Mouse (Mus musculus) kidney, embryonic 16.5 days (tissue): ENCODE data around the gene Dhrs3. TPM values are rescaled to one million over a fixed set of nuclear protein-coding genes. Genes with fewer than 3 reads are reported as not detected.
A peak's percentile ranks its signal among the peaks of the same experiment; 100 is the strongest.

Source experiments
- ATAC-seq: fragments of 200-750 bp; cut with Nextera tagmentation; 2 replicates; pipeline ENCODE4 v1.8.0; 2017; ENCODE audit warnings: moderate TSS enrichment; ENCODE audit not compliant: low FRiP score, low TSS enrichment
- H3K27ac ChIP-seq: fragments of 300-500 bp; sonication (generic); 2 replicates; pipeline ENCODE4 v1.5.1; 2014; ENCODE audit warnings: low read length
- H3K27me3 ChIP-seq: fragments of 300-500 bp; sonication (generic); 2 replicates; pipeline ENCODE4 v1.6.1; 2014; ENCODE audit warnings: low read length, control low read depth, mixed read lengths; ENCODE audit not compliant: insufficient read depth
- H3K36me3 ChIP-seq: fragments of 300-500 bp; sonication (generic); 2 replicates; pipeline ENCODE4 v1.6.1; 2014; ENCODE audit warnings: low read length, control low read depth, mixed read lengths; ENCODE audit not compliant: insufficient read depth
- H3K4me1 ChIP-seq: fragments of 300-500 bp; sonication (generic); 2 replicates; pipeline ENCODE4 v1.6.1; 2014; ENCODE audit warnings: low read length, control low read depth, mixed read lengths; ENCODE audit not compliant: insufficient read depth
- H3K4me2 ChIP-seq: fragments of 300-500 bp; sonication (generic); replicated peaks from 2 replicates; pipeline ENCODE4 v1.6.1; 2014; ENCODE audit warnings: low read depth, low read length
- H3K4me3 ChIP-seq: fragments of 300-500 bp; sonication (generic); 2 replicates; pipeline ENCODE4 v1.5.1; 2014; ENCODE audit warnings: mild to moderate bottlenecking, low read length
- H3K9ac ChIP-seq: fragments of 300-500 bp; sonication (generic); replicated peaks from 2 replicates; pipeline ENCODE4 v1.6.1; 2014; ENCODE audit warnings: low read length
- H3K9me3 ChIP-seq: fragments of 300-500 bp; sonication (generic); 2 replicates; pipeline ENCODE4 v1.6.1; 2016; ENCODE audit warnings: low read length, control low read depth
- WGBS: fragments of 180-500 bp; shearing (Covaris S2); extraction: QIAGEN DNeasy Blood & Tissue Kit; methylation state at CpG from one replicate; pipeline ENCODE4 v1.1.7; 2014; 5-methylcytosine and 5-hydroxymethylcytosine counted together
- polyA plus RNA-seq: library from polyadenylated mRNA; unstranded; fragments of >200 nt; fragmentation: Nextera tagmentation; extraction: Ambion mirVana; gene quantifications from 2 replicates; pipeline ENCODE4 v1.2.1, GENCODE M21; 2015

Dhrs3 gene
- polyA plus RNA-seq, 1 experiment from 2014 or later: 217 TPM

DNA sequence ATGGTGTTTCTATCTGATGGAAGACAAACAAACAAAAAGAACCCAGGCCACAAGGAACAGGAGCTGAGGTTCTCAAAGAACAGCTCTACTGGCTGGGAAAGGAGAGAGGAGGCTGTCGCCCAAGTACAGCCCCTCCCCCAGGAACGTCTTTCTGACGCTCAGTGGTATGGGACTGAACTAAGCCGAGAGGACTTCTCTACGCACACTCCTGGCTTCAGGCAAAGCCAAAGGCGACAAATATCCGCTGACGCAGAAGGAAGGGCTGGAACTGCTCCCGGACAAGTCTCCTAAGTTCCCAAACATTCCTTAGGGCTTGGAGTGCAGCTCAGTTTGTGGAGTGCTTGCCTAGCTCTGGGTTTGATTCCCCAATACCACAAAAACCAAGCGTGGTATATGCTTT, 37.7 kb downstream of the Dhrs3 start:
- Histone ChIP-seq H3K27me3 (no peaks in the 10 kb centered on the region), H3K9ac (peak overlapping the region; percentile 38), H3K4me2 (peak overlapping the region; percentile 8; the same call in 1 of the 2 replicates), H3K4me3 (no peak overlapping the region), H3K36me3 (peaks cover 24% of the 10 kb centered on the region), H3K27ac (peak overlapping the region; percentile 96), H3K4me1 (peaks cover 26% of the 10 kb centered on the region), H3K9me3 (no peaks in the 10 kb centered on the region)
- peak; percentile 88 for ATAC-seq
- 12% methylated on average over 10 of the region's 10 CpGs for WGBS

DNA sequence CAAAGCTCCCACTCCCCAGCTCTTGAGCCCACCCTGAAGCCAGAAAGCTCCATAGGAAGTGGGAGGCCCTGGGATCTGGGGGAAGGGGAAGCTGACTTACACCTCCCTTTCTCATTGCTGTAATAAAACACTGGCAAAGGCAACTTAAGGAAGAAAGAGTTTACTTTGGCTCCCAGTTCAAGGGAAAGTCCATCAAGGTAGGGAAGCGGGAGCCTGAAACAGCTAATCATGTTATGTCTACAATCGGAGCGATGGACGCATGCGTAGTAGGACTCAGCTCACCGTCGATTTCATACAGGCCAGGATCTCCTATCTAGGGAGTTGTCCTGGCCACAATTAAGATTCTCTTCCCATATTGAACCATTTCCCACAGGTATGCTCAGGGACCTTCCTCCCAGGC, 38.5 kb downstream of the Dhrs3 start:
- H3K9ac ChIP-seq: no peak overlapping the region
- peak overlapping the region; percentile 96 for H3K27ac ChIP-seq
- peaks cover 19% of the 10 kb centered on the region for H3K36me3 ChIP-seq
- 0 out of 2 replicates have a peak, but pooled peaks have one; percentile 16 for ATAC-seq
- H3K4me1 ChIP-seq: peaks cover 26% of the 10 kb centered on the region
- no peaks in the 10 kb centered on the region for H3K9me3 ChIP-seq
- H3K4me3 ChIP-seq: no peak overlapping the region
- H3K4me2 ChIP-seq: 0 out of 2 replicates have a peak overlapping the region, but pooled peaks have one; percentile 8
- H3K27me3 ChIP-seq: no peaks in the 10 kb centered on the region
- 63% methylated on average over 7 of the region's 7 CpGs for WGBS

DNA sequence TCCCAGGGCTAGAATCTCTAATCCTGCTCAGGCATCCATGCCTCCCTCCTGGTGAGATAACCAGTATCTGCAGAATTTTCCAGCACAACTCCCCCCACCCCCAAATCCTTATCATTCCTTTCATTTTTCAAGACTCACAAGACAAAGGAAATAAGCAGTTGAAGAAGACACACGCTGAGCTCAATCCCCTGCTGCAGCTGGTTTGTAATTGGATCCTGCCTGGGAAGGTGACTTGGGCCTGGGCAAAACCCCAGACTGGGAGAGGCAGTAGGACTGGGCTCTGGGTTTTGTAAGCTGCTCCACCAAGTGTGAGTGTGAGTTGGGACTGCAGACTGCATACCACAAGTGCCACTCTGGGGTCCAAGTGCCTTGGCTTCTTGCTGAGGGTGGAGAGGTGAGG, 41.9 kb downstream of the Dhrs3 start:
- ATAC-seq: no peak
- Histone ChIP-seq H3K4me2 (no peak overlapping the region), H3K4me1 (peaks cover 18% of the 10 kb centered on the region), H3K4me3 (no peak overlapping the region), H3K9me3 (no peaks in the 10 kb centered on the region), H3K36me3 (no peaks in the 10 kb centered on the region), H3K27me3 (no peaks in the 10 kb centered on the region), H3K9ac (no peak overlapping the region), H3K27ac (no peak overlapping the region)
- 5% methylated on average over 1 of the region's 1 CpGs for WGBS

DNA sequence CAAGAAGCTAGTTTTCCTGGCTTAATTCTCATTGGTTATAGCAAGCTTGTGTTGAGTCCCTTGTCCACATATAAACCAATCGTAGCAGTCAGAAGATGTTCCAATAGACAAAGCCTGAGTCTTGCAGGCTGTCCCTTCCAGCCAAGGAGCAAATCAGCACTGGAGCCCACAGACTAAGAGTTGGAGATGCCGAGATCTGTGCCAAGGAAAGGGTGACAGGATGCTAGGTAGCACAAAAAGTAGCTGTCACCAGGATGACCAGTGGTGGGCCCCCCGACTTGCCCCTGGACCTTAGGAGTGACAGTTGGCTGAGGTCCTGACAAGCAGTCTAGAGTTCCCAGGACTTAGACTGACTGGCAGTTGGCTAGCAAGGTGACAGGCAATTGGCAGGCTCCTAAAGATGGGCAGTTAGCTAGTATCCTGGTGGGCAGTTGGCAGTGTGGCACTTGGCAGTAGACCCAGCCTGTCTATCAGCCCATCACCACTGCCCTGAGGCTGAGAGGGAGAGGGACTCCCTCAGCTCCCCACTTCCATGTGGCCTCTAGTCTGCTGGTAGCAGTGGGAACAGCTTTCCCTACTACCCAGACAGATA, 44.0 kb downstream of the Dhrs3 start:
- ATAC-seq: no peak
- H3K4me3 ChIP-seq: no peak overlapping the region

GRCm38 (mm10) chr4:144939847-144940411, 47.3 kb downstream of the Dhrs3 start:
- WGBS: 36% methylated on average over 4 of the region's 4 CpGs

More for the DNA sequence above, 44.0 kb downstream of the Dhrs3 start:
- no peak overlapping the region for H3K4me2 ChIP-seq
- H3K4me1 ChIP-seq: peaks cover 21% of the 10 kb centered on the region
- no peaks in the 10 kb centered on the region for H3K9me3 ChIP-seq
- no peaks in the 10 kb centered on the region for H3K36me3 ChIP-seq
- H3K27ac ChIP-seq: no peak overlapping the region
- no peak overlapping the region for H3K9ac ChIP-seq
- H3K27me3 ChIP-seq: no peaks in the 10 kb centered on the region
- WGBS: 78% methylated on average over 3 of the region's 3 CpGs

GRCm38 (mm10) chr4:144940796-144941462, 48.3 kb downstream of the Dhrs3 start:
- ATAC-seq: peak; percentile 79
- WGBS: 29% methylated on average over 12 of the region's 13 CpGs

More at GRCm38 (mm10) chr4:144939847-144940411, 47.3 kb downstream of the Dhrs3 start:
- Histone ChIP-seq H3K4me3 (no peak overlapping the region), H3K9me3 (no peaks in the 10 kb centered on the region), H3K4me2 (no peak overlapping the region), H3K9ac (no peak overlapping the region), H3K4me1 (peaks cover 25% of the 10 kb centered on the region), H3K27me3 (no peaks in the 10 kb centered on the region), H3K27ac (peak overlapping the region; percentile 44), H3K36me3 (no peaks in the 10 kb centered on the region)
- ATAC-seq: peak; percentile 72

GRCm38 (mm10) chr4:144942433-144942832, 49.8 kb downstream of the Dhrs3 start:
- no peak overlapping the region for H3K9ac ChIP-seq
- no peaks in the 10 kb centered on the region for H3K36me3 ChIP-seq
- H3K27me3 ChIP-seq: no peaks in the 10 kb centered on the region
- H3K9me3 ChIP-seq: no peaks in the 10 kb centered on the region
- ATAC-seq: no peak
- H3K4me1 ChIP-seq: peaks cover 26% of the 10 kb centered on the region
- no peak overlapping the region for H3K4me3 ChIP-seq
- no peak overlapping the region for H3K27ac ChIP-seq
- H3K4me2 ChIP-seq: no peak overlapping the region
- WGBS: 89% methylated on average over 3 of the region's 3 CpGs

More at GRCm38 (mm10) chr4:144940796-144941462, 48.3 kb downstream of the Dhrs3 start:
- Histone ChIP-seq H3K36me3 (no peaks in the 10 kb centered on the region), H3K9ac (no peak overlapping the region), H3K9me3 (no peaks in the 10 kb centered on the region), H3K4me1 (peaks cover 25% of the 10 kb centered on the region), H3K4me3 (no peak overlapping the region), H3K27ac (peak overlapping the region; percentile 44), H3K27me3 (no peaks in the 10 kb centered on the region), H3K4me2 (no peak overlapping the region)

DNA sequence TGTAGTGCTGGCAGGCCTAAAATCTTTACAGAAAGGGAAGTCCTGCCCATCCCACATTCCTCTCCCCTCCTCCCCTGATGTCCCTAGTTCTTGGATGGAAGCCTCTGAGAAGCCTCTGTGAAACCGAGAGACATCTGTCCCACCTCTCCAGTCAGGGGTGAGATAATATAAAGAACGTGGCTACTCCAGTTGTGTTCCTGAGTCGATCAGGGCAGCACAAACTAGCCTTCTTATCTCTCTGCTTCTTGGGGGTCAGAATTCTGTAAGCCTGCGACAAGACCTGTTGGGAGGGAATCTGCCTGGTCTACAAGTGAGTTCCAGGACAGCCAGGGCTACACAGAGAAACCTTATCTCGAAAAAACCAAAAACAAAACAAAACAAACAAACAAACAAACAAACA, 50.6 kb downstream of the Dhrs3 start:
- Histone ChIP-seq H3K27ac (no peak overlapping the region), H3K4me1 (peaks cover 34% of the 10 kb centered on the region), H3K4me2 (no peak overlapping the region), H3K9ac (no peak overlapping the region), H3K4me3 (no peak overlapping the region), H3K9me3 (no peaks in the 10 kb centered on the region), H3K36me3 (no peaks in the 10 kb centered on the region), H3K27me3 (no peaks in the 10 kb centered on the region)
- ATAC-seq: no peak
- WGBS: 81% methylated on average over 5 of the region's 5 CpGs

- H3K27ac ChIP-seq: peak overlapping the region; percentile 84
- no peak overlapping the region for H3K4me3 ChIP-seq
- H3K27me3 ChIP-seq: no peaks in the 10 kb centered on the region
- H3K4me2 ChIP-seq: no peak overlapping the region
- no peaks in the 10 kb centered on the region for H3K9me3 ChIP-seq
- peaks cover 32% of the 10 kb centered on the region for H3K4me1 ChIP-seq
- WGBS: 42% methylated on average over 6 of the region's 6 CpGs
- H3K36me3 ChIP-seq: no peaks in the 10 kb centered on the region
- peak; percentile 31 for ATAC-seq
- H3K9ac ChIP-seq: no peak overlapping the region
Observed at GRCm38 (mm10) chr4:144947738-144948390, 55.2 kb downstream of the Dhrs3 start.
